Mouse (Mus musculus) neural tube, embryonic 12.5 days (tissue): ENCODE results near the gene Inppl1. TPM values are rescaled to one million over a fixed set of nuclear protein-coding genes. Genes with fewer than 3 reads are reported as not detected.

ENCODE experiments used
- ATAC-seq: fragments of 200-750 bp; cut with Nextera tagmentation; 2 replicates; pipeline ENCODE4 v1.8.0; 2017; ENCODE audit warnings: low read depth, mild to moderate bottlenecking, moderate TSS enrichment, moderate library complexity; ENCODE audit not compliant: low FRiP score
- H3K27ac ChIP-seq: fragments of 300-500 bp; sonication (generic); 2 replicates; pipeline ENCODE4 v1.5.1; 2016
- H3K27me3 ChIP-seq: fragments of 300-500 bp; sonication (generic); replicated peaks from 2 replicates; pipeline ENCODE4 v1.6.1; 2016; ENCODE audit warnings: mild to moderate bottlenecking
- H3K36me3 ChIP-seq: fragments of 300-500 bp; sonication (generic); 2 replicates; pipeline ENCODE4 v1.6.1; 2016; ENCODE audit warnings: mild to moderate bottlenecking
- H3K4me1 ChIP-seq: fragments of 300-500 bp; sonication (generic); 2 replicates; pipeline ENCODE4 v1.6.1; 2016
- H3K4me2 ChIP-seq: fragments of 300-500 bp; sonication (generic); replicated peaks from 2 replicates; pipeline ENCODE4 v1.6.1; 2016; ENCODE audit warnings: mild to moderate bottlenecking
- H3K4me3 ChIP-seq: fragments of 300-500 bp; sonication (generic); 2 replicates; pipeline ENCODE4 v1.5.1; 2016
- H3K9ac ChIP-seq: fragments of 300-500 bp; sonication (generic); 2 replicates; pipeline ENCODE4 v1.6.1; 2016; ENCODE audit warnings: mild to moderate bottlenecking
- H3K9me3 ChIP-seq: fragments of 300-500 bp; sonication (generic); 2 replicates; pipeline ENCODE4 v1.6.1; 2016; ENCODE audit warnings: mild to moderate bottlenecking
- WGBS: fragments of 180-500 bp; shearing (Covaris S2); methylation state at CpG from one replicate; pipeline ENCODE4 v1.1.7; 2016; 5-methylcytosine and 5-hydroxymethylcytosine counted together
- polyA plus RNA-seq: library from polyadenylated mRNA; unstranded; fragments of >200 nt; fragmentation: Nextera tagmentation; extraction: Ambion mirVana; gene quantifications from 2 replicates; pipeline ENCODE4 v1.2.1, GENCODE M21; 2016

Inppl1 gene
- polyA plus RNA-seq, 1 experiment from 2014 or later: 34.9 TPM

- no peak overlapping the region for H3K4me3 ChIP-seq
- H3K27me3 ChIP-seq: no peaks in the 10 kb centered on the region
- no peaks in the 10 kb centered on the region for H3K4me1 ChIP-seq
- ATAC-seq: no peak
- H3K9ac ChIP-seq: no peak overlapping the region
- WGBS: 84% methylated on average over 11 of the region's 11 CpGs
- no peak overlapping the region for H3K27ac ChIP-seq
- H3K36me3 ChIP-seq: no peaks in the 10 kb centered on the region
- H3K9me3 ChIP-seq: no peaks in the 10 kb centered on the region
- no peak overlapping the region for H3K4me2 ChIP-seq
Measured at GRCm38 (mm10) chr7:101866491-101867265, 28.6 kb upstream of the Inppl1 start.

- ATAC-seq: no peak
- Histone ChIP-seq H3K36me3 (no peaks in the 10 kb centered on the region), H3K4me2 (no peak within 1 kb of the TSS), H3K9ac (no peak within 1 kb of the TSS), H3K27ac (no peak within 1 kb of the TSS), H3K9me3 (no peaks in the 10 kb centered on the region), H3K4me3 (no peak within 1 kb of the TSS), H3K4me1 (no peaks in the 10 kb centered on the region), H3K27me3 (no peaks in the 10 kb centered on the region)
- 84% methylated on average over 3 of the region's 3 CpGs for WGBS
Measured at GRCm38 (mm10) chr7:101863415-101863814, 25.4 kb upstream of the Inppl1 start, which contains the start of gene Anapc15. TSS of gene Anapc15 (plus strand) at chr7:101863715.

- Histone ChIP-seq H3K4me1 (no peaks in the 10 kb centered on the region), H3K4me3 (no peak overlapping the region), H3K9ac (no peak overlapping the region), H3K27me3 (no peaks in the 10 kb centered on the region), H3K36me3 (no peaks in the 10 kb centered on the region), H3K9me3 (no peaks in the 10 kb centered on the region), H3K4me2 (no peak overlapping the region), H3K27ac (no peak overlapping the region)
- ATAC-seq: no peak
- 75% methylated on average over 3 of the region's 3 CpGs for WGBS
Measured at GRCm38 (mm10) chr7:101862291-101862690, 24.3 kb upstream of the Inppl1 start.

- Histone ChIP-seq H3K27ac (no peak overlapping the region), H3K9me3 (no peaks in the 10 kb centered on the region), H3K4me2 (no peak overlapping the region), H3K4me3 (no peak overlapping the region), H3K27me3 (no peaks in the 10 kb centered on the region), H3K9ac (no peak overlapping the region), H3K36me3 (no peaks in the 10 kb centered on the region), H3K4me1 (no peaks in the 10 kb centered on the region)
- no peak for ATAC-seq
Measured at GRCm38 (mm10) chr7:101860978-101861377, 22.9 kb upstream of the Inppl1 start.

GRCm38 (mm10) chr7:101858362-101858761 is 20.3 kb upstream of the Inppl1 start:
- 87% methylated on average over 9 of the region's 9 CpGs for WGBS
- Histone ChIP-seq H3K9me3 (no peaks in the 10 kb centered on the region), H3K36me3 (no peaks in the 10 kb centered on the region), H3K27me3 (no peaks in the 10 kb centered on the region), H3K4me1 (no peaks in the 10 kb centered on the region), H3K4me2 (no peak overlapping the region), H3K9ac (no peak overlapping the region), H3K27ac (no peak overlapping the region), H3K4me3 (no peak overlapping the region)
- ATAC-seq: no peak

GRCm38 (mm10) chr7:101857094-101857493 is 19.1 kb upstream of the Inppl1 start, which contains the start of gene Folr2:
TSS of gene Folr2 (minus strand) at chr7:101857194.
- ATAC-seq: no peak
- Histone ChIP-seq H3K36me3 (no peaks in the 10 kb centered on the region), H3K27me3 (no peaks in the 10 kb centered on the region), H3K4me1 (no peaks in the 10 kb centered on the region), H3K4me3 (no peak within 1 kb of the TSS), H3K9me3 (no peaks in the 10 kb centered on the region), H3K4me2 (no peak within 1 kb of the TSS), H3K27ac (no peak within 1 kb of the TSS), H3K9ac (no peak within 1 kb of the TSS)
- WGBS: 91% methylated on average over 4 of the region's 4 CpGs

GRCm38 (mm10) chr7:101853816-101854215 is 15.8 kb upstream of the Inppl1 start:
- 90% methylated on average over 2 of the region's 2 CpGs for WGBS
- no peak overlapping the region for H3K4me2 ChIP-seq
- no peaks in the 10 kb centered on the region for H3K9me3 ChIP-seq
- no peak overlapping the region for H3K9ac ChIP-seq
- no peaks in the 10 kb centered on the region for H3K27me3 ChIP-seq
- no peak for ATAC-seq
- no peaks in the 10 kb centered on the region for H3K4me1 ChIP-seq
- H3K4me3 ChIP-seq: no peak overlapping the region
- no peaks in the 10 kb centered on the region for H3K36me3 ChIP-seq
- H3K27ac ChIP-seq: no peak overlapping the region

- no peak overlapping the region for H3K4me2 ChIP-seq
- no peaks in the 10 kb centered on the region for H3K27me3 ChIP-seq
- H3K4me3 ChIP-seq: no peak overlapping the region
- no peak overlapping the region for H3K27ac ChIP-seq
- no peak for ATAC-seq
- 87% methylated on average over 6 of the region's 6 CpGs for WGBS
- no peaks in the 10 kb centered on the region for H3K4me1 ChIP-seq
- no peak overlapping the region for H3K9ac ChIP-seq
- no peaks in the 10 kb centered on the region for H3K36me3 ChIP-seq
- no peaks in the 10 kb centered on the region for H3K9me3 ChIP-seq
Measured at GRCm38 (mm10) chr7:101852846-101853245, 14.8 kb upstream of the Inppl1 start.

- no peak for ATAC-seq
- Histone ChIP-seq H3K36me3 (no peaks in the 10 kb centered on the region), H3K27me3 (no peaks in the 10 kb centered on the region), H3K4me2 (no peak overlapping the region), H3K27ac (no peak overlapping the region), H3K4me1 (no peaks in the 10 kb centered on the region), H3K4me3 (no peak overlapping the region), H3K9me3 (no peaks in the 10 kb centered on the region), H3K9ac (no peak overlapping the region)
- 85% methylated on average over 6 of the region's 6 CpGs for WGBS
Measured at GRCm38 (mm10) chr7:101851689-101852088, 13.7 kb upstream of the Inppl1 start.

- H3K9me3 ChIP-seq: no peaks in the 10 kb centered on the region
- no peaks in the 10 kb centered on the region for H3K4me1 ChIP-seq
- ATAC-seq: no peak
- no peak overlapping the region for H3K4me2 ChIP-seq
- H3K9ac ChIP-seq: no peak overlapping the region
- no peak overlapping the region for H3K27ac ChIP-seq
- H3K4me3 ChIP-seq: no peak overlapping the region
- no peaks in the 10 kb centered on the region for H3K27me3 ChIP-seq
- 100% methylated on average over 1 of the region's 1 CpGs for WGBS
- no peaks in the 10 kb centered on the region for H3K36me3 ChIP-seq
Measured at GRCm38 (mm10) chr7:101847934-101848333, 9.9 kb upstream of the Inppl1 start.

GRCm38 (mm10) chr7:101844186-101844585 is 6.2 kb upstream of the Inppl1 start:
- WGBS: 72% methylated on average over 6 of the region's 6 CpGs
- no peak for ATAC-seq
- H3K4me1 ChIP-seq: no peaks in the 10 kb centered on the region
- H3K9ac ChIP-seq: no peak overlapping the region
- H3K36me3 ChIP-seq: no peaks in the 10 kb centered on the region
- H3K9me3 ChIP-seq: no peaks in the 10 kb centered on the region
- no peak overlapping the region for H3K4me3 ChIP-seq
- H3K27ac ChIP-seq: no peak overlapping the region
- H3K27me3 ChIP-seq: no peaks in the 10 kb centered on the region
- H3K4me2 ChIP-seq: no peak overlapping the region

GRCm38 (mm10) chr7:101837154-101837605 is 849 bp downstream of the Inppl1 start:
- H3K27ac ChIP-seq: peak overlapping the region; percentile 64; the same call in 1 of the 2 replicates
- peak overlapping the region; percentile 93 for H3K4me2 ChIP-seq
- under 1% methylated on average over 20 of the region's 20 CpGs for WGBS
- no peaks in the 10 kb centered on the region for H3K9me3 ChIP-seq
- no peaks in the 10 kb centered on the region for H3K27me3 ChIP-seq
- ATAC-seq: no peak; the same call in 1 of the 2 replicates
- peak overlapping the region; percentile 94 for H3K9ac ChIP-seq
- H3K4me3 ChIP-seq: peak overlapping the region; percentile 76
- peaks cover 6% of the 10 kb centered on the region for H3K36me3 ChIP-seq
- H3K4me1 ChIP-seq: peaks cover 40% of the 10 kb centered on the region
